Mouse (Mus musculus): ENCODE measurements around the gene Ascl3.

Ascl3 gene

GRCm38 (mm10) chr7:109708961-109709382 is 22.6 kb downstream of the Ascl3 start:
- no peak for DNase-seq

DNA sequence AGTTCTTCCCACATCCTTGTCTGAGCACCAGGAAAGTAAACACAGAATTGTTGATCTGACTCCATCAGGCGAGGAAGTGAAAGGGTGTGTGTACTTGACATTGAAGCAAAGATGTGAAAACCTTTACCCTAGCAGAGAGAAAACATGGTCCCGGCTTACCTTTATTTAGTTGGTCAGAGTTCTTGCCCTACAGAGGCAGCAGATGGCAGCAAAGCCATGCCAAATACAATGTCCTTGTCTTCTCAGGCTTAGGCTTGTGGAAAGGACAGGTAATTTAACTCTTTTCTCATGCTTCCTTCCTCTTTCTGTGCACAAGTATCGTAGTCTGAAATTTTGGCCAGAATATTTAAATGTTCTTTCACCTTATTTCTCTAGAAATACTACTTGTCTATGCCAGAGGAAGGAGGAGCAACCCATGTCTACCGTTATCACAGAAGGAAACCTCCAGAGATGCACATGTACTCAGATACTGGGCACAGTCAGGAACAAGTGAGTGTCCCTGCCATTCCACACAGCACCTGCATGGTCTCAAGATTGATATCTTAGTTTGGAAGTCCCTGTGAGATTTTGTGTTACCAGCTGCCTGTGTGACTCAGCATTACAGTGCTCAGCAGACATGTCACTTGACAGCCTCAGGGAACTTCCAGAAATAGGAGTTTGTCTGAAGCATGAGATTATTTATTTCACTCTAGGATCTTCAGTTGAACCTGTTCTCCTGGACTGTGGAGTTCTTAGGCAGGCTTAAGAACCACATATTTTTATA is 24.3 kb downstream of the Ascl3 start:
- peak; percentile 78 to 79 for DNase-seq

GRCm38 (mm10) chr7:109704461-109704860 is 27.1 kb downstream of the Ascl3 start:
- no peak for DNase-seq

GRCm38 (mm10) chr7:109704016-109704377 is 27.5 kb downstream of the Ascl3 start:
- DNase-seq = no peak

DNA sequence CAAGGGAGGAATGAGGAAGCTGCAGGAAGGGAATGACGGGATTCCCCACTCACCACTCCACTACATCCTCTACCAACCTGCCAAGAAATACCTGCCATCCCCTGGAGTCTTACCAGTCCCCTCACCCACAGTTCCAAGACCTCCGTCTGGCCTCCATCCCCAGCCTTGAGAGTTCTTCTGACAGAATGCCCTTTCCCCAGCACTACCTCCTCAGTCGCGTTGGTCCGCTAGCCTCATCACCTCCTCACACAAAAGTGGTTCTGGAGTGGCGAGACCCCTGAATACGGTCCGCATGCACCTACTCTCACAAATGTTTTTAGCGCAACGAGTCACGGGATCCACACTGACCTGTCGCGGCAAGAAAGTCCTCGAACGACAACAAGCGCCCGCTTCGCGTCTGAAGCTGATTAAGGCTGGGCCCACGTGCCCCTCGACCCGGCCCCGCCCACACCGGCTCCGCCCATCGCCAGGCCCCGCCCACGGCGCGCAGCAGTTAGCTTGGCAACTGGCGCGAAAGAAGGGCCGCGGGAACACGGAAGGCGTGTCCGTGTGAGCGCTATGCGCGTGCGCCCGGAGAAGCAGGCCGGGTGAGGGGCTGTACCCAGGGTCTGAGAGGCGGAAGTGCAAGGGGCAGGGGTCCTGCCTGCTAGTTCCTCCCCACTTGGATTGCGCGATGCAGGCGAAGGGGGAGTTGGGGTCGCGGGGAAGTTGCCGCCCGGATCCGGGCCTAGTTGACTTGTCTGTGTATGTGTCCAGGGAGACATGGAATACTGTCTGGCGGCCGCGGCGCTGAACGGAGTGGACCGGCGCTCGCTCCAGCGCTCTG is 28.1 kb downstream of the Ascl3 start, which contains the start of the genes St5 and Akip1:
Gene St5, minus strand, starts transcription at position 416 of the 826 bp plus-strand sequence.
Gene Akip1, plus strand, starts transcription at position 501 of the 826 bp plus-strand sequence.
- DNase-seq = peak; percentile 86 to 87

DNA sequence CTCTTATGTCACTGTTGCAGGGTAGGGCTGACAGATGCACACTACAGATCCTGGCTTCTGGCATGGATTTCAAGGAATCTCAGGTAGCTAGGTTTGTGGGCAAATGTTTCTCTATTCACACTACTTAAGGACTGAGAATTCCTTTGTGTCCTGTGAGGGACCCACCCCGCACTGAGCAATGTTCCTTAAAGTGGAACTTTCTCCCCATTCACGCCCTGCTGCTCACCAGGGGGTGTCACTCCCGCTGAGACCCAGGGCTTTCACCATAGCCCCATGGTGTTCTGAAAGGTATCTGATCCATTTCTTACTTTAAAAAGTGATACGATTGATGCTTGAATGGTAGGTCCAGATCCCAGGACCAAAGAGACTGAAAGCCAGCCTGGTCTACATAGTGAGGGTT is 28.8 kb downstream of the Ascl3 start:
- DNase-seq = peak in 1 of 2 experiments; percentile 17

DNA sequence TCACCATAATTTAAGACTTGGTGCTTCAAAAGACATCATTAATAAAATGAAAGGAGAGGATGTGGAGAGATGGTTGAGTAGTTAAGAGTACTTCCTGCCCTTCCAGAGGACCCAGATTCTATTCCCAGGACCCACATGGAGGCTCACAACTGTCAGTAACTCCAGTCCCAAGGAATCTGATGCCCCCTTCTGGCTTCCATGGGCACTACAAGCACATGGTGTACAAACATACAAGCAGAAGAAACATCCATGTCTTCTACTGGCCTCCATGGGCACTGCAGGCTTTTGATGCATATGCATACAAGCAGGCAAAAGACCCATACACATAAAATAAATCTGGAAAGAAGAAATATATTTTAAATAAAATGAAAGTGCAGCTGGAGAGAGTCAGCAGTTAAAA is 31.3 kb downstream of the Ascl3 start:
- no peak for DNase-seq

DNA sequence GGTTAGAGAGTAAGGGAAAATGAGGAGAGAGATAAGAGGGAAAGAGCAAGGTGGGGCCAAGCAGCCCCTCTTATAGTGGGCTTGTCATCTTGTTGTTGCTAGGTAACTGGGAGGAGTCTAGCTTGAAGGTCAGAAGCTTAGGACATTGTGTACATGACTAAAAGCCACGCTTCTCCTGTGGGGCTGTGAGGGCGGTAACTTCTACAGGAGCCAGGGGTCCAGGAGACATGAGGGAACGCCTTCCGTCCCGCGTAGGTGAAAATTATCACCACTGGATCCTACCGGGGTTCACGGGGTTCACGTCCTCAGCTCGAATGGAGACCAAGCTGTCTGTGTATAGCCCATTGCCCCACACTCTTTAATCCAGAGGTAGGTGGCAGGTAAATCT is 36.2 kb downstream of the Ascl3 start:
- no peak for DNase-seq

GRCm38 (mm10) chr7:109694576-109695338 is 36.8 kb downstream of the Ascl3 start:
- no peak for DNase-seq

GRCm38 (mm10) chr7:109690961-109691360 is 40.6 kb downstream of the Ascl3 start:
- no peak for DNase-seq

DNA sequence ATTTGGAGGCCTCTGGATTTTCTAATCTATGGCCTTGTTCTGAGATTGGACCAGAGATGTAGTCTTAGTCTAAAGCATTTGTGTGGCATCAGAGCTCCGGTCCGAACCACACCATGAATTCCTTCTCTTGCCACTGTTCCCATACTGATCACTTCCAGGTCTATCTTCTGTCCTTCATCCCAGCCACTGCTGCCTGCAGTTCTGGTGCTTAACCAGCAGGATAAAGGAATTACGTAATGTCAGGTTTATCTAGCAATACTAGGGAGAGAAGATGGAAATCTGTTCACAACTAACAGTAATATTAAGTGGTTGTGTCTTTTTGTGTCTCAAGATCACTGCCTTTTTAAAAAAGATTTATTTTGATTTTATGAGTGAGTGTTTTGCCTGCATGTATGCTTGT is 41.4 kb downstream of the Ascl3 start:
- no peak for DNase-seq

GRCm38 (mm10) chr7:109686585-109687128 is 44.9 kb downstream of the Ascl3 start:
- DNase-seq = no peak

DNA sequence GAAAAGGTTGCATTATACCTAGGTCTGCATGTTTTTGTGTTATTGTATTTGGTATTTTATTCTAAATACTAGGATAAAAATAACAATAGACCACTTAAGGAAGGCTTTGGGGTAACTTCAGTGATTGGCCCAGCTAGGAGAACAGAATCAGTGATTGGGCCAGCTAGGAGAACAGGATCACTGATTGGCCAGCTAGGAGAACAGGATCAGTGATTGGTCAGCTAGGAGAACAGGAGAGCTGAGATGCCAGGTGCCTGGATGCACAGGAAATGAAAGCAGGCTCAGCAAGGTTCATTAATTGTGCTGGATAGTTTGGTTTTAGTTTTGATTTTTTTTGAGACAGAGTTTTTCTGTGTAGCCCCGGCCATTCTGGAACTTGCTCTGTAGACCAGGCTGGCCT is 50.6 kb downstream of the Ascl3 start:
- no peak for DNase-seq

GRCm38 (mm10) chr7:109680284-109680683 is 51.2 kb downstream of the Ascl3 start:
- DNase-seq = no peak

All from cerebellum, adult 18-20 months (tissue).